Mouse (Mus musculus): Measurements from ENCODE around the gene Il31. TPM values are rescaled to one million over a fixed set of nuclear protein-coding genes. Genes with fewer than 3 reads are reported as not detected.

Gene Il31
- polyA plus RNA-seq, 1 experiment from 2014 or later, result not detected

DNA sequence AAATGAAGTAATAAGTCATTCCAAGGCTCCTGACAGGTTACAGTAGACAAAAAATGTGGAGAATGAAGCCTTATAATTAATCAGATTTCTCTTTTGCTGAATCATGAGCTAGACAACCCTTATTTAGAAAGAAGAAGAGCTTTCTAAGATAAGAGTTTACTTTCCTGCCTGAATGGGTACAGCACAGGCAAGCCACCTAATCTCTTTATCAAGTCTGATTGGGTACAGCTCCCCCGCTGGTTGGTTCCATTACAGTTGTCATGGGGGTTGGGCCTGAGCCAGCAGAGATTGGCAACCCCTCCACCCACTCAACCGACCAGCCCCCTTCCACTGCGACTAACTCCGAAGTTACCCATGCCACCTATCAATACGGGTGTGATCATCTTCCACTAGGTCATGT lies 27.9 kb downstream of the Il31 start:
- 52% methylated on average over 5 of the region's 5 CpGs for WGBS
- H3K4me2 ChIP-seq (replicated peaks; ENCODE audit: low read depth), result no peak overlapping the region
- no peaks in the 10 kb centered on the region for H3K36me3 ChIP-seq (ENCODE audit: control insufficient read depth, insufficient read depth, low read length)
- no peaks in the 10 kb centered on the region for H3K27me3 ChIP-seq (ENCODE audit: control insufficient read depth, insufficient read depth, low read length)
- no peaks in the 10 kb centered on the region for H3K9me3 ChIP-seq (ENCODE audit: control insufficient read depth, low read length)
- TF ChIP-seq EP300 (optimal IDR thresholded peaks at IDR 0.05) (no peak), CTCF (IDR thresholded peaks at IDR 0.05; ENCODE audit: low read depth) (no peak)
- no peak overlapping the region for H3K4me3 ChIP-seq (ENCODE audit: low read depth, low read length)
- no peak for ATAC-seq (ENCODE audit: low FRiP score, low TSS enrichment)
- H3K9ac ChIP-seq (ENCODE audit: low read length), result no peak overlapping the region
- H3K4me1 ChIP-seq (replicated peaks; ENCODE audit: control insufficient read depth, insufficient read depth), result no peaks in the 10 kb centered on the region
- no peak overlapping the region for H3K27ac ChIP-seq (replicated peaks)
- no peak for DNase-seq (ENCODE audit: low spot score)

DNA sequence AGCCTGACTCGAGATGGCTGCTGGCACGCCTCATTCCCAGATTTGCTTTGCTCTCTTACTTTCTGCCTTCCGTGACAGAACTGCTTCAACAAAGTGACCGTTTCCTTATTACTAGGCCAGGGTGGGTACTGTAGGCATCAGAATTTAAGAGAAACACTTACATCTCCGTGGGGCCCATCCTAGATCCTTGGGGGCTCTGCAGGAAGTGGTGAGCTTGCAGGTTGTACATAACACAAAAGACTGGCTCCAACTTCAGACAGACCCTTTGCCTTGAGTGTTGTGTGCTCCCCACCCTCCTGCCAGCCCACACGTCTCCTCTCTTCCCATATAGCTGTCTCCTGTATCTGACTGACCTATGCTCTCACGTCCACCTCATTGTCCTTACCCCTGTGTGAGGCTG lies 37.4 kb downstream of the Il31 start:
- H3K27me3 ChIP-seq (ENCODE audit: control insufficient read depth, insufficient read depth, low read length), result no peaks in the 10 kb centered on the region
- H3K4me2 ChIP-seq (replicated peaks; ENCODE audit: low read depth), result no peak overlapping the region
- ATAC-seq (ENCODE audit: low FRiP score, low TSS enrichment), result no peak
- TF ChIP-seq CTCF (IDR thresholded peaks at IDR 0.05; ENCODE audit: low read depth) (no peak), EP300 (optimal IDR thresholded peaks at IDR 0.05) (no peak)
- 90% methylated on average over 7 of the region's 7 CpGs for WGBS
- H3K4me3 ChIP-seq (ENCODE audit: low read depth, low read length), result no peak overlapping the region
- DNase-seq (ENCODE audit: low spot score), result no peak
- peaks cover 38% of the 10 kb centered on the region for H3K36me3 ChIP-seq (ENCODE audit: control insufficient read depth, insufficient read depth, low read length)
- H3K4me1 ChIP-seq (replicated peaks; ENCODE audit: control insufficient read depth, insufficient read depth), result no peaks in the 10 kb centered on the region
- no peak overlapping the region for H3K27ac ChIP-seq (replicated peaks)
- H3K9ac ChIP-seq (ENCODE audit: low read length), result no peak overlapping the region
- H3K9me3 ChIP-seq (ENCODE audit: control insufficient read depth, low read length), result no peaks in the 10 kb centered on the region

DNA sequence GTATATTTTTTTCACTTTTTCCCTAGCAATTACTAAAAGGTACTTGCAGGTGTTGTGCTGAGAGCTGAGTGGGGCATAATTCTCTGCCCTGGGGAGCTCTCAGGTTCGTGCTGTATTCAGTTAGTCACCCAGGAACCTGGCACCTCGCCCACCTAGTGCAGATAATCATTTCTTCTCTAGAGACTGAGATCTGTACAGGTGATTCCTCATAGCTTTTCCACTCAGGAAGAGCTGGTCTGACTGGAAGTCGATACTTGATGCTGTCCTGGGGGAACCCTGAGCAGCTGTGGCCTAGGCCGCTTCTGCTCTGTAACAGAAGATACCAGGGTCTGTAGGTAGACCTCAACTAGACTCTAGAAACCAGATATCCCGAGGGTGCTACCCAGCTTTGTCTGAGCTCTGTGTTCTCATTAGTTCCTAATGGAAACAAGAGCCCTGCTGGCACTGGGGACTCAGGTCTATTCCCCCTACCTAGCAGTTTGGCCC lies 44.4 kb downstream of the Il31 start:
- no peak for ATAC-seq (ENCODE audit: low FRiP score, low TSS enrichment)
- H3K36me3 ChIP-seq (ENCODE audit: control insufficient read depth, insufficient read depth, low read length), result peaks cover 36% of the 10 kb centered on the region

DNA sequence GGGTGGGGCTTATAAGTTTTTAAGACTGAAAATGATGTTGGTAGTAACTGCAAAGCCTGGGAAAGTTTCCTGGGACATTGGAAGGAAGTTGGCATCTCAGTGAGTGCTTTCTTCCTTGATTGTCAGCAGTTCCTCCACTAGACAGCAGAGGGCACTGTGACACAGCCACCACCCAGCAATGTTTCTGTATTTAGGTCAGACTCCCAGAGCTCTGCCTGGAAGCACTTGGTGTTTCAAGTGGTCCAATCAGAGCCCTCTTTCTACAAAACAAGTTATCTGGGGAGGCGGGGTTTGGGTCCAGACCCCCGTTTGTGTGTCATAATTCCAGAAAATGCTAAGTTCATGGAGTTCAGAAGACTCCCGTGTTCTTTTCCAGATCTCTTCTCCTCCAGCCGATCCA lies 45.2 kb downstream of the Il31 start:
- peak; percentile 46; the same call in 1 of the 2 replicates for ATAC-seq (ENCODE audit: low FRiP score, low TSS enrichment)
- H3K27me3 ChIP-seq (ENCODE audit: control insufficient read depth, insufficient read depth, low read length), result no peaks in the 10 kb centered on the region

More for the DNA sequence above, 44.4 kb downstream of the Il31 start:
- no peak overlapping the region for H3K4me2 ChIP-seq (replicated peaks; ENCODE audit: low read depth)
- 88% methylated on average over 5 of the region's 5 CpGs for WGBS
- H3K27me3 ChIP-seq (ENCODE audit: control insufficient read depth, insufficient read depth, low read length), result no peaks in the 10 kb centered on the region
- no peak for TF ChIP-seq CTCF (IDR thresholded peaks at IDR 0.05; ENCODE audit: low read depth)
- no peak for TF ChIP-seq EP300 (optimal IDR thresholded peaks at IDR 0.05)
- DNase-seq (ENCODE audit: low spot score), result no peak
- H3K4me3 ChIP-seq (ENCODE audit: low read depth, low read length), result no peak overlapping the region
- no peaks in the 10 kb centered on the region for H3K4me1 ChIP-seq (replicated peaks; ENCODE audit: control insufficient read depth, insufficient read depth)
- H3K9ac ChIP-seq (ENCODE audit: low read length), result no peak overlapping the region
- no peaks in the 10 kb centered on the region for H3K9me3 ChIP-seq (ENCODE audit: control insufficient read depth, low read length)
- H3K27ac ChIP-seq (replicated peaks), result no peak overlapping the region

DNA sequence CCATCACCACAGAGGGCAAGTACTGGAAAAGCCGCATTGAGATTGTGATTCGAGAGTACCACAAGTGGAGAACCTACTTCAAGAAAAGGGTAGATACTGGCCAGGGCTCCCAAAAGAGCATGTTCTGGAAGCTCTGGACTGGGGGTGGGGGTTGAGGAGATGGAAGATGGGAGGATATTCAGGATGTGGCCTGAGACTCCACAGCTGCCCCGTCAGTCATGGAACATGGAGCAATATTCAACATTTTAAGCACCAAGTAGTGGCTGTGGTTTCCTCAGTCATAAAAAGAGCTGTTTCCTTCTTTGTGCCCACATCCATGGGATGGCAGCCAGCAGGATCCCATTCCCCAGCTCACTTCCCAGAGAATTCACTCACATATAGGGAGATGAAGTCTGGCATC lies 47.0 kb downstream of the Il31 start:
- Histone ChIP-seq H3K27me3 (ENCODE audit: control insufficient read depth, insufficient read depth, low read length) (no peaks in the 10 kb centered on the region), H3K9me3 (ENCODE audit: control insufficient read depth, low read length) (no peaks in the 10 kb centered on the region), H3K36me3 (ENCODE audit: control insufficient read depth, insufficient read depth, low read length) (peaks cover 28% of the 10 kb centered on the region), H3K4me2 (replicated peaks; ENCODE audit: low read depth) (no peak overlapping the region), H3K4me3 (ENCODE audit: low read depth, low read length) (no peak overlapping the region), H3K9ac (ENCODE audit: low read length) (no peak overlapping the region), H3K27ac (replicated peaks) (no peak overlapping the region), H3K4me1 (replicated peaks; ENCODE audit: control insufficient read depth, insufficient read depth) (no peaks in the 10 kb centered on the region)
- 86% methylated on average over 3 of the region's 3 CpGs for WGBS
- DNase-seq (ENCODE audit: low spot score), result no peak
- TF ChIP-seq EP300 (optimal IDR thresholded peaks at IDR 0.05) (no peak), CTCF (IDR thresholded peaks at IDR 0.05; ENCODE audit: low read depth) (no peak)
- ATAC-seq (ENCODE audit: low FRiP score, low TSS enrichment), result no peak

More for the DNA sequence above, 45.2 kb downstream of the Il31 start:
- Histone ChIP-seq H3K36me3 (ENCODE audit: control insufficient read depth, insufficient read depth, low read length) (peaks cover 35% of the 10 kb centered on the region), H3K9ac (ENCODE audit: low read length) (no peak overlapping the region), H3K4me2 (replicated peaks; ENCODE audit: low read depth) (no peak overlapping the region), H3K9me3 (ENCODE audit: control insufficient read depth, low read length) (no peaks in the 10 kb centered on the region), H3K27ac (replicated peaks) (no peak overlapping the region), H3K4me3 (ENCODE audit: low read depth, low read length) (no peak overlapping the region), H3K4me1 (replicated peaks; ENCODE audit: control insufficient read depth, insufficient read depth) (no peaks in the 10 kb centered on the region)
- 43% methylated on average over 4 of the region's 4 CpGs for WGBS
- TF ChIP-seq EP300 (optimal IDR thresholded peaks at IDR 0.05) (no peak), CTCF (IDR thresholded peaks at IDR 0.05; ENCODE audit: low read depth) (peak; percentile 93)
- peak; percentile 75 for DNase-seq (ENCODE audit: low spot score)

DNA sequence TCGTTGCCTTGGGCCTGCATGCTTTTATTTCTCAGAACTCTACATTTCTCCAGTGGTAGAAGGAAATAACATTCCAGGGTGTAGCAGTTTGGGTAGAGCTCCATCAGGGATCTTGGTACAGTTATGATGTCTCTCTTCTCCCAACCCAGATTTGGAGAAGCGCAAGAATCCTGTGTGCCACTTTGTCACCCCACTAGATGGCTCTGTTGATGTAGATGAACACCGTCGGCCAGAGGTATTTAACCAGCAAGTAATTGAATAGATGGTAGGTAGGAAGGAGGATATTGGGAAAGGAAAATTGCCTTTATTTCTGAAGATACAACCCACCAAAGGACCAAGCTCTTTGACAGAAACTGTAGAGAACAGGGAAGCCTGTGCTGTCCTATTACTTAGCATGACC lies 48.6 kb downstream of the Il31 start:
- DNase-seq (ENCODE audit: low spot score), result no peak
- H3K27me3 ChIP-seq (ENCODE audit: control insufficient read depth, insufficient read depth, low read length), result no peaks in the 10 kb centered on the region
- H3K9me3 ChIP-seq (ENCODE audit: control insufficient read depth, low read length), result no peaks in the 10 kb centered on the region
- no peak overlapping the region for H3K4me3 ChIP-seq (ENCODE audit: low read depth, low read length)
- no peak for ATAC-seq (ENCODE audit: low FRiP score, low TSS enrichment)
- TF ChIP-seq CTCF (IDR thresholded peaks at IDR 0.05; ENCODE audit: low read depth) (peak; percentile 34), EP300 (optimal IDR thresholded peaks at IDR 0.05) (no peak)
- WGBS, result 67% methylated on average over 4 of the region's 4 CpGs
- H3K9ac ChIP-seq (ENCODE audit: low read length), result no peak overlapping the region
- peaks cover 22% of the 10 kb centered on the region for H3K36me3 ChIP-seq (ENCODE audit: control insufficient read depth, insufficient read depth, low read length)
- H3K4me1 ChIP-seq (replicated peaks; ENCODE audit: control insufficient read depth, insufficient read depth), result no peaks in the 10 kb centered on the region
- H3K27ac ChIP-seq (replicated peaks), result no peak overlapping the region
- no peak overlapping the region for H3K4me2 ChIP-seq (replicated peaks; ENCODE audit: low read depth)
